Mouse (Mus musculus): ENCODE results near the gene Bmi1. TPM values are rescaled to one million over a fixed set of nuclear protein-coding genes. Genes with fewer than 3 reads are reported as not detected.
A peak's percentile ranks its signal among the peaks of the same experiment; 100 is the strongest.

The Bmi1 gene
- polyA plus RNA-seq, 1 experiment from 2014 or later, result 34.0 TPM

- peak; percentile 47; the same call in 1 of the 2 replicates for ATAC-seq (ENCODE audit: insufficient number of reproducible peaks, insufficient read depth, low FRiP score, low read depth)
- H3K4me3 ChIP-seq (ENCODE audit: low read depth, low read length), result peak overlapping the region; percentile 42
- H3K4me1 ChIP-seq (ENCODE audit: control insufficient read depth, insufficient read depth, low read length), result peaks cover 19% of the 10 kb centered on the region; the same call in 1 of the 2 replicates
- peaks cover 1% of the 10 kb centered on the region; the same call in 1 of the 2 replicates for H3K36me3 ChIP-seq (ENCODE audit: control insufficient read depth, insufficient read depth, low read length)
- no peak overlapping the region for H3K27ac ChIP-seq (ENCODE audit: low read length)
- H3K9ac ChIP-seq (replicated peaks; ENCODE audit: low read depth, low read length), result 0 out of 2 replicates have a peak overlapping the region, but pooled peaks have one; percentile 28
- under 1% methylated on average over 51 of the region's 51 CpGs for WGBS
- peak overlapping the region; percentile 80 for H3K4me2 ChIP-seq (replicated peaks; ENCODE audit: low read depth, low read length)
- H3K9me3 ChIP-seq (ENCODE audit: control insufficient read depth, low read depth, low read length), result no peaks in the 10 kb centered on the region
- peaks cover 21% of the 10 kb centered on the region for H3K27me3 ChIP-seq (ENCODE audit: control insufficient read depth, insufficient read depth, low read length)
Measured at GRCm38 (mm10) chr2:18689064-18689921, 12.5 kb downstream of the Bmi1 start.

- H3K9ac ChIP-seq (replicated peaks; ENCODE audit: low read depth, low read length), result 0 out of 2 replicates have a peak overlapping the region, but pooled peaks have one; percentile 15
- H3K4me1 ChIP-seq (ENCODE audit: control insufficient read depth, insufficient read depth, low read length), result peaks cover 19% of the 10 kb centered on the region; the same call in 1 of the 2 replicates
- H3K27ac ChIP-seq (ENCODE audit: low read length), result no peak overlapping the region
- peaks cover 21% of the 10 kb centered on the region for H3K27me3 ChIP-seq (ENCODE audit: control insufficient read depth, insufficient read depth, low read length)
- H3K9me3 ChIP-seq (ENCODE audit: control insufficient read depth, low read depth, low read length), result no peaks in the 10 kb centered on the region
- H3K4me2 ChIP-seq (replicated peaks; ENCODE audit: low read depth, low read length), result peak overlapping the region; percentile 80
- peak; percentile 21; the same call in 1 of the 2 replicates for ATAC-seq (ENCODE audit: insufficient number of reproducible peaks, insufficient read depth, low FRiP score, low read depth)
- H3K36me3 ChIP-seq (ENCODE audit: control insufficient read depth, insufficient read depth, low read length), result no peaks in the 10 kb centered on the region
- under 1% methylated on average over 58 of the region's 58 CpGs for WGBS
- peak overlapping the region; percentile 42 for H3K4me3 ChIP-seq (ENCODE audit: low read depth, low read length)
Measured at GRCm38 (mm10) chr2:18690055-18690691, 13.4 kb downstream of the Bmi1 start.

GRCm38 (mm10) chr2:18690756-18691155, 13.9 kb downstream of the Bmi1 start:
- H3K36me3 ChIP-seq (ENCODE audit: control insufficient read depth, insufficient read depth, low read length), result no peaks in the 10 kb centered on the region
- WGBS, result 5% methylated on average over 9 of the region's 9 CpGs
- peaks cover 23% of the 10 kb centered on the region for H3K27me3 ChIP-seq (ENCODE audit: control insufficient read depth, insufficient read depth, low read length)
- no peak for ATAC-seq (ENCODE audit: insufficient number of reproducible peaks, insufficient read depth, low FRiP score, low read depth)
- H3K4me2 ChIP-seq (replicated peaks; ENCODE audit: low read depth, low read length), result peak overlapping the region; percentile 80; the same call in 1 of the 2 replicates
- no peak overlapping the region for H3K27ac ChIP-seq (ENCODE audit: low read length)
- no peak overlapping the region for H3K9ac ChIP-seq (replicated peaks; ENCODE audit: low read depth, low read length)
- H3K4me3 ChIP-seq (ENCODE audit: low read depth, low read length), result peak overlapping the region; percentile 42; the same call in 1 of the 2 replicates
- H3K4me1 ChIP-seq (ENCODE audit: control insufficient read depth, insufficient read depth, low read length), result peaks cover 19% of the 10 kb centered on the region; the same call in 1 of the 2 replicates
- H3K9me3 ChIP-seq (ENCODE audit: control insufficient read depth, low read depth, low read length), result no peaks in the 10 kb centered on the region

GRCm38 (mm10) chr2:18692031-18692430, 15.2 kb downstream of the Bmi1 start:
- no peak overlapping the region for H3K4me2 ChIP-seq (replicated peaks; ENCODE audit: low read depth, low read length)
- no peaks in the 10 kb centered on the region for H3K36me3 ChIP-seq (ENCODE audit: control insufficient read depth, insufficient read depth, low read length)
- ATAC-seq (ENCODE audit: insufficient number of reproducible peaks, insufficient read depth, low FRiP score, low read depth), result no peak
- peaks cover 26% of the 10 kb centered on the region for H3K27me3 ChIP-seq (ENCODE audit: control insufficient read depth, insufficient read depth, low read length)
- H3K4me1 ChIP-seq (ENCODE audit: control insufficient read depth, insufficient read depth, low read length), result peaks cover 19% of the 10 kb centered on the region; the same call in 1 of the 2 replicates
- no peak overlapping the region for H3K4me3 ChIP-seq (ENCODE audit: low read depth, low read length)
- no peaks in the 10 kb centered on the region for H3K9me3 ChIP-seq (ENCODE audit: control insufficient read depth, low read depth, low read length)
- no peak overlapping the region for H3K27ac ChIP-seq (ENCODE audit: low read length)
- H3K9ac ChIP-seq (replicated peaks; ENCODE audit: low read depth, low read length), result no peak overlapping the region

- no peak for ATAC-seq (ENCODE audit: insufficient number of reproducible peaks, insufficient read depth, low FRiP score, low read depth)
- Histone ChIP-seq H3K4me3 (ENCODE audit: low read depth, low read length) (no peak overlapping the region), H3K9ac (replicated peaks; ENCODE audit: low read depth, low read length) (no peak overlapping the region), H3K36me3 (ENCODE audit: control insufficient read depth, insufficient read depth, low read length) (no peaks in the 10 kb centered on the region), H3K4me2 (replicated peaks; ENCODE audit: low read depth, low read length) (no peak overlapping the region), H3K27me3 (ENCODE audit: control insufficient read depth, insufficient read depth, low read length) (peaks cover 21% of the 10 kb centered on the region), H3K9me3 (ENCODE audit: control insufficient read depth, low read depth, low read length) (no peaks in the 10 kb centered on the region), H3K4me1 (ENCODE audit: control insufficient read depth, insufficient read depth, low read length) (peaks cover 19% of the 10 kb centered on the region; the same call in 1 of the 2 replicates), H3K27ac (ENCODE audit: low read length) (no peak overlapping the region)
- WGBS, result 5% methylated on average over 1 of the region's 1 CpGs
Measured at GRCm38 (mm10) chr2:18692548-18692947, 15.7 kb downstream of the Bmi1 start.

GRCm38 (mm10) chr2:18693491-18693870, 16.7 kb downstream of the Bmi1 start:
- Histone ChIP-seq H3K36me3 (ENCODE audit: control insufficient read depth, insufficient read depth, low read length) (no peaks in the 10 kb centered on the region), H3K27ac (ENCODE audit: low read length) (no peak overlapping the region), H3K9ac (replicated peaks; ENCODE audit: low read depth, low read length) (peak overlapping the region; percentile 60; the same call in 1 of the 2 replicates), H3K4me1 (ENCODE audit: control insufficient read depth, insufficient read depth, low read length) (peaks cover 19% of the 10 kb centered on the region; the same call in 1 of the 2 replicates), H3K4me3 (ENCODE audit: low read depth, low read length) (peak overlapping the region; percentile 55), H3K9me3 (ENCODE audit: control insufficient read depth, low read depth, low read length) (no peaks in the 10 kb centered on the region), H3K4me2 (replicated peaks; ENCODE audit: low read depth, low read length) (peak overlapping the region; percentile 88), H3K27me3 (ENCODE audit: control insufficient read depth, insufficient read depth, low read length) (peaks cover 16% of the 10 kb centered on the region)
- WGBS, result 0% methylated on average over 5 of the region's 5 CpGs
- no peak for ATAC-seq (ENCODE audit: insufficient number of reproducible peaks, insufficient read depth, low FRiP score, low read depth)

- peak within 1 kb of the TSS; percentile 88 for H3K4me2 ChIP-seq (replicated peaks; ENCODE audit: low read depth, low read length)
- H3K9ac ChIP-seq (replicated peaks; ENCODE audit: low read depth, low read length), result peak within 1 kb of the TSS; percentile 60
- H3K36me3 ChIP-seq (ENCODE audit: control insufficient read depth, insufficient read depth, low read length), result no peaks in the 10 kb centered on the region
- WGBS, result under 1% methylated on average over 48 of the region's 61 CpGs
- peaks cover 15% of the 10 kb centered on the region for H3K27me3 ChIP-seq (ENCODE audit: control insufficient read depth, insufficient read depth, low read length)
- peaks cover 15% of the 10 kb centered on the region; the same call in 1 of the 2 replicates for H3K4me1 ChIP-seq (ENCODE audit: control insufficient read depth, insufficient read depth, low read length)
- ATAC-seq (ENCODE audit: insufficient number of reproducible peaks, insufficient read depth, low FRiP score, low read depth), result peak; percentile 84
- H3K4me3 ChIP-seq (ENCODE audit: low read depth, low read length), result peak within 1 kb of the TSS; percentile 55
- H3K27ac ChIP-seq (ENCODE audit: low read length), result peak within 1 kb of the TSS; percentile 53; the same call in 1 of the 2 replicates
- H3K9me3 ChIP-seq (ENCODE audit: control insufficient read depth, low read depth, low read length), result no peaks in the 10 kb centered on the region
Measured at GRCm38 (mm10) chr2:18693871-18694610, 17.2 kb downstream of the Bmi1 start, which contains the start of gene Spag6. Gene Spag6, plus strand, starts transcription at chr2:18694032.

- ATAC-seq (ENCODE audit: insufficient number of reproducible peaks, insufficient read depth, low FRiP score, low read depth), result peak; percentile 24; the same call in 1 of the 2 replicates
Measured at GRCm38 (mm10) chr2:18694611-18694950, 17.8 kb downstream of the Bmi1 start.

More at GRCm38 (mm10) chr2:18694611-18694950, 17.8 kb downstream of the Bmi1 start:
- peaks cover 10% of the 10 kb centered on the region; the same call in 1 of the 2 replicates for H3K4me1 ChIP-seq (ENCODE audit: control insufficient read depth, insufficient read depth, low read length)
- no peaks in the 10 kb centered on the region for H3K36me3 ChIP-seq (ENCODE audit: control insufficient read depth, insufficient read depth, low read length)
- H3K27me3 ChIP-seq (ENCODE audit: control insufficient read depth, insufficient read depth, low read length), result peaks cover 17% of the 10 kb centered on the region
- H3K9me3 ChIP-seq (ENCODE audit: control insufficient read depth, low read depth, low read length), result no peaks in the 10 kb centered on the region
- H3K4me2 ChIP-seq (replicated peaks; ENCODE audit: low read depth, low read length), result peak overlapping the region; percentile 88
- peak overlapping the region; percentile 60; the same call in 1 of the 2 replicates for H3K9ac ChIP-seq (replicated peaks; ENCODE audit: low read depth, low read length)
- under 1% methylated on average over 19 of the region's 20 CpGs for WGBS
- H3K4me3 ChIP-seq (ENCODE audit: low read depth, low read length), result peak overlapping the region; percentile 55
- H3K27ac ChIP-seq (ENCODE audit: low read length), result no peak overlapping the region

Measured in stomach, embryonic 14.5 days (tissue).